Mouse (Mus musculus) forebrain, embryonic 15.5 days (tissue): ENCODE results near the gene Stk16. TPM values are rescaled to one million over a fixed set of nuclear protein-coding genes. Genes with fewer than 3 reads are reported as not detected.
A peak's percentile ranks its signal among the peaks of the same experiment; 100 is the strongest.
"Not testable (repeated sequence)": the region's sequence is repeated elsewhere in the genome, so short reads cannot be mapped to it uniquely, and the experiment has no call there.

Source experiments
- ATAC-seq: fragments of 200-750 bp; cut with Nextera tagmentation; replicated peaks from 2 replicates; pipeline ENCODE4 v1.8.0; 2017; ENCODE audit warnings: mild to moderate bottlenecking, moderate TSS enrichment, moderate library complexity
- H3K27ac ChIP-seq: fragments of 300-500 bp; sonication (generic); replicated peaks from 2 replicates; pipeline ENCODE4 v1.5.1; 2015; ENCODE audit warnings: mild to moderate bottlenecking, inconsistent platforms
- H3K27me3 ChIP-seq: fragments of 300-500 bp; sonication (generic); 2 replicates; pipeline ENCODE4 v1.6.1; 2015; ENCODE audit warnings: inconsistent platforms
- H3K36me3 ChIP-seq: fragments of 300-500 bp; sonication (generic); 2 replicates; pipeline ENCODE4 v1.6.1; 2015; ENCODE audit warnings: mild to moderate bottlenecking, inconsistent platforms
- H3K4me1 ChIP-seq: fragments of 300-500 bp; sonication (generic); 2 replicates; pipeline ENCODE4 v1.6.1; 2015; ENCODE audit warnings: inconsistent platforms
- H3K4me2 ChIP-seq: fragments of 300-500 bp; sonication (generic); replicated peaks from 2 replicates; pipeline ENCODE4 v1.6.1; 2015; ENCODE audit warnings: mild to moderate bottlenecking, inconsistent platforms
- H3K4me3 ChIP-seq: fragments of 300-500 bp; sonication (generic); 2 replicates; pipeline ENCODE4 v1.5.1; 2015; ENCODE audit warnings: mild to moderate bottlenecking, inconsistent platforms
- H3K9ac ChIP-seq: fragments of 300-500 bp; sonication (generic); replicated peaks from 2 replicates; pipeline ENCODE4 v1.6.1; 2015; ENCODE audit warnings: mild to moderate bottlenecking, inconsistent platforms
- H3K9me3 ChIP-seq: fragments of 300-500 bp; sonication (generic); 2 replicates; pipeline ENCODE4 v1.6.1; 2016; ENCODE audit warnings: inconsistent platforms
- WGBS: fragments of 180-500 bp; shearing (Covaris S2); methylation state at CpG from one replicate; pipeline ENCODE4 v1.1.7; 2015; ENCODE audit warnings: mixed read lengths; 5-methylcytosine and 5-hydroxymethylcytosine counted together
- polyA plus RNA-seq: library from polyadenylated mRNA; unstranded; fragments of >200 nt; fragmentation: Nextera tagmentation; extraction: Ambion mirVana; gene quantifications from 2 replicates; pipeline ENCODE4 v1.2.1, GENCODE M21; 2015

Stk16 gene
- polyA plus RNA-seq, 1 experiment from 2014 or later, result 145 TPM

- no peaks in the 10 kb centered on the region for H3K4me1 ChIP-seq
- no peak for ATAC-seq
- H3K9ac ChIP-seq, result no peak overlapping the region
- H3K27ac ChIP-seq, result no peak overlapping the region
- WGBS, result 74% methylated on average over 1 of the region's 1 CpGs
- H3K27me3 ChIP-seq, result 0 out of 2 replicates have a peak, but pooled peaks cover 5% of the 10 kb centered on the region
- no peak overlapping the region for H3K4me3 ChIP-seq
- H3K9me3 ChIP-seq, result no peaks in the 10 kb centered on the region
- H3K4me2 ChIP-seq, result no peak overlapping the region
- H3K36me3 ChIP-seq, result no peaks in the 10 kb centered on the region
These were observed 17.0 kb downstream of the Stk16 start for GRCm38 (mm10) chr1:75227653-75228052.

GRCm38 (mm10) chr1:75229158-75229557 lies 18.5 kb downstream of the Stk16 start:
- H3K9me3 ChIP-seq, result no peaks in the 10 kb centered on the region
- H3K36me3 ChIP-seq, result no peaks in the 10 kb centered on the region
- 0 out of 2 replicates have a peak, but pooled peaks cover 1% of the 10 kb centered on the region for H3K4me1 ChIP-seq
- no peak for ATAC-seq
- H3K27me3 ChIP-seq, result 0 out of 2 replicates have a peak, but pooled peaks cover 5% of the 10 kb centered on the region
- WGBS, result 72% methylated on average over 4 of the region's 4 CpGs
- H3K9ac ChIP-seq, result no peak overlapping the region
- H3K4me3 ChIP-seq, result no peak overlapping the region
- H3K27ac ChIP-seq, result no peak overlapping the region
- no peak overlapping the region for H3K4me2 ChIP-seq

GRCm38 (mm10) chr1:75230335-75230994 lies 19.8 kb downstream of the Stk16 start:
- H3K4me3 ChIP-seq, result no peak overlapping the region
- no peaks in the 10 kb centered on the region for H3K9me3 ChIP-seq
- 0 out of 2 replicates have a peak, but pooled peaks cover 5% of the 10 kb centered on the region for H3K27me3 ChIP-seq
- WGBS, result 79% methylated on average over 7 of the region's 7 CpGs
- ATAC-seq, result no peak
- H3K4me1 ChIP-seq, result peaks cover 10% of the 10 kb centered on the region
- no peak overlapping the region for H3K27ac ChIP-seq
- H3K9ac ChIP-seq, result no peak overlapping the region
- H3K36me3 ChIP-seq, result no peaks in the 10 kb centered on the region
- H3K4me2 ChIP-seq, result no peak overlapping the region

- no peak overlapping the region for H3K4me2 ChIP-seq
- H3K4me3 ChIP-seq, result no peak overlapping the region
- H3K36me3 ChIP-seq, result no peaks in the 10 kb centered on the region
- WGBS, result 82% methylated on average over 4 of the region's 4 CpGs
- H3K4me1 ChIP-seq, result peaks cover 17% of the 10 kb centered on the region
- no peak overlapping the region for H3K27ac ChIP-seq
- no peak overlapping the region for H3K9ac ChIP-seq
- 0 out of 2 replicates have a peak, but pooled peaks cover 5% of the 10 kb centered on the region for H3K27me3 ChIP-seq
- no peak for ATAC-seq
- no peaks in the 10 kb centered on the region for H3K9me3 ChIP-seq
These were observed 20.6 kb downstream of the Stk16 start for GRCm38 (mm10) chr1:75231224-75231623.

- H3K9ac ChIP-seq, result no peak within 1 kb of the TSS
- H3K27me3 ChIP-seq, result 0 out of 2 replicates have a peak, but pooled peaks cover 5% of the 10 kb centered on the region
- H3K9me3 ChIP-seq, result no peaks in the 10 kb centered on the region
- no peak within 1 kb of the TSS for H3K4me3 ChIP-seq
- no peaks in the 10 kb centered on the region for H3K36me3 ChIP-seq
- H3K27ac ChIP-seq, result no peak within 1 kb of the TSS
- WGBS, result 76% methylated on average over 5 of the region's 5 CpGs
- no peak for ATAC-seq
- peaks cover 17% of the 10 kb centered on the region for H3K4me1 ChIP-seq
- H3K4me2 ChIP-seq, result no peak within 1 kb of the TSS
These were observed 21.1 kb downstream of the Stk16 start, which contains the start of gene A630095N17Rik for GRCm38 (mm10) chr1:75231664-75232152. A630095N17Rik (minus strand) TSS chr1:75232102.

GRCm38 (mm10) chr1:75232489-75232888 lies 21.9 kb downstream of the Stk16 start:
- 72% methylated on average over 4 of the region's 4 CpGs for WGBS
- H3K9me3 ChIP-seq, result not testable (repeated sequence)

GRCm38 (mm10) chr1:75234606-75235005 lies 24.0 kb downstream of the Stk16 start:
- peak; percentile 67 for ATAC-seq
- H3K9me3 ChIP-seq, result no peaks in the 10 kb centered on the region
- no peak overlapping the region for H3K4me3 ChIP-seq
- 0 out of 2 replicates have a peak, but pooled peaks cover 5% of the 10 kb centered on the region for H3K27me3 ChIP-seq
- no peak overlapping the region for H3K4me2 ChIP-seq
- H3K4me1 ChIP-seq, result peaks cover 25% of the 10 kb centered on the region
- 0% methylated on average over 8 of the region's 8 CpGs for WGBS
- no peak overlapping the region for H3K9ac ChIP-seq
- H3K27ac ChIP-seq, result 0 out of 2 replicates have a peak overlapping the region, but pooled peaks have one; percentile 4
- H3K36me3 ChIP-seq, result no peaks in the 10 kb centered on the region

More at GRCm38 (mm10) chr1:75232489-75232888, 21.9 kb downstream of the Stk16 start:
- H3K27me3 ChIP-seq, H3K4me2 ChIP-seq, H3K27ac ChIP-seq, H3K4me3 ChIP-seq, ATAC-seq, H3K36me3 ChIP-seq, H3K9ac ChIP-seq: not testable (repeated sequence)
- H3K4me1 ChIP-seq, result peaks cover 24% of the 10 kb centered on the region

- peak within 1 kb of the TSS; percentile 74 for H3K9ac ChIP-seq
- 0 out of 2 replicates have a peak, but pooled peaks cover 5% of the 10 kb centered on the region for H3K27me3 ChIP-seq
These were observed 25.7 kb downstream of the Stk16 start, which contains the start of gene Dnajb2 for GRCm38 (mm10) chr1:75236117-75237050. Dnajb2 (plus strand) TSS chr1:75236406.

GRCm38 (mm10) chr1:75239591-75239990 lies 29.0 kb downstream of the Stk16 start:
- Histone ChIP-seq H3K27me3 (no peaks in the 10 kb centered on the region), H3K4me1 (peaks cover 20% of the 10 kb centered on the region), H3K27ac (no peak overlapping the region), H3K36me3 (peaks cover 17% of the 10 kb centered on the region; the same call in 1 of the 2 replicates), H3K9ac (no peak overlapping the region), H3K9me3 (no peaks in the 10 kb centered on the region), H3K4me3 (no peak overlapping the region), H3K4me2 (no peak overlapping the region)
- ATAC-seq, result no peak
- 81% methylated on average over 10 of the region's 10 CpGs for WGBS

More at GRCm38 (mm10) chr1:75236117-75237050, 25.7 kb downstream of the Stk16 start, which contains the start of gene Dnajb2:
- peak; percentile 84 for ATAC-seq
- Histone ChIP-seq H3K9me3 (no peaks in the 10 kb centered on the region), H3K27ac (peak within 1 kb of the TSS; percentile 78), H3K4me1 (peaks cover 25% of the 10 kb centered on the region), H3K4me3 (peak within 1 kb of the TSS; percentile 67), H3K4me2 (peak within 1 kb of the TSS; percentile 88), H3K36me3 (peaks cover 12% of the 10 kb centered on the region; the same call in 1 of the 2 replicates)
- WGBS, result under 1% methylated on average over 64 of the region's 64 CpGs

GRCm38 (mm10) chr1:75243411-75243810 lies 32.8 kb downstream of the Stk16 start:
- WGBS, result 92% methylated on average over 14 of the region's 14 CpGs
- no peak overlapping the region for H3K9ac ChIP-seq
- peaks cover 17% of the 10 kb centered on the region; the same call in 1 of the 2 replicates for H3K36me3 ChIP-seq
- no peak overlapping the region for H3K4me2 ChIP-seq
- H3K27ac ChIP-seq, result no peak overlapping the region
- no peaks in the 10 kb centered on the region for H3K27me3 ChIP-seq
- H3K4me3 ChIP-seq, result no peak overlapping the region
- H3K9me3 ChIP-seq, result no peaks in the 10 kb centered on the region
- ATAC-seq, result no peak
- peaks cover 10% of the 10 kb centered on the region for H3K4me1 ChIP-seq

GRCm38 (mm10) chr1:75244175-75244826 lies 33.7 kb downstream of the Stk16 start:
- no peak overlapping the region for H3K4me3 ChIP-seq
- H3K4me2 ChIP-seq, result no peak overlapping the region
- no peak overlapping the region for H3K27ac ChIP-seq
- peaks cover 12% of the 10 kb centered on the region for H3K4me1 ChIP-seq
- ATAC-seq, result no peak; the same call in none of the 2 replicates
- 89% methylated on average over 12 of the region's 12 CpGs for WGBS
- peaks cover 17% of the 10 kb centered on the region; the same call in 1 of the 2 replicates for H3K36me3 ChIP-seq
- H3K27me3 ChIP-seq, result no peaks in the 10 kb centered on the region
- H3K9me3 ChIP-seq, result no peaks in the 10 kb centered on the region
- H3K9ac ChIP-seq, result no peak overlapping the region
